20 mouse cellular contexts compared by ENCODE assay signal in the genomic region with DNA sequence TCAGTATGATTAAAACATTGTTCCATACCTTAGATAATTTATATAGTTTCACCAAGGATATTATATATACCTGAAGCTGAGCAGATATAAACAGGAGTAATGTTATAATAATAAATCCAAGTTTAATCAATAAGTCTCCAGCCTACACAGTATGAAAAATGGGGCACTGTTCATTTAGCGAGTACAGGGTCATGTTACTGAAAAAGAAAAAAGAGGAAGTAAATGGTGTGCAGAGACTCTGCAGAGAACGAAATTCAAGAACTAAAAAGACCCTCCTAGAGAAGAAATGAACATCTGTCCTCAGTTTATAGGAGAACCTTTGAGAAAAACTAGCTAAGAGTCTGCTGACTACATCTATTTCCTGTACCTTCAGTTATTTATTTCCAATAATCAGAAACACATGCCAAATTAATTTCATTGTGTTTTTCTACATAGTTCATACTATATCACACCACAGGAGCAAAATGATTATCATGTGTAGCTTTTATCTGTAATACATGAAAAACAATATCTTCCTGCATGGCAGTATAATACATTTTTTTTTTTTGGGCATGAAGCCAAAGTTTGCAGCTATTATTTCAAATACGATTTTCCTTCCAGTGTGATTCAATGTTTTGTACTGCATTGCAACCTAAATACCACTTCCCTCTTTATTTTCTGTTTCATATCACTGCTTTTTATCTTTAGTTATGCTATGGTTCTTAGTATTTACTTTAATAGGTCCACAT.
DNase-seq lines count a peak whose midpoint lies in the region; ATAC-seq lines count a peak whose summit lies in the region.
"Had no signal": no experiment of that assay in that cellular context is flagged by ENCODE, and none has a peak within 500 bp of the region (broad histone marks: within the 10 kb centered on the region; RNA-seq: fewer than 3 reads in every experiment).

No protein-coding gene starts in this region.

- H3K4me2 ChIP-seq in embryonic facial prominence, embryonic 11.5 days (ENCODE audit: low read depth, low read length): no peak overlapping the region
- no peak overlapping the region for H3K4me2 ChIP-seq in limb, embryonic 13.5 days (replicated peaks)
- H3K4me2 ChIP-seq: embryonic facial prominence, embryonic 13.5 days; forebrain, embryonic 13.5 days; heart, embryonic 11.5 days; heart, embryonic 15.5 days; hindbrain, embryonic 13.5 days had no signal

- H3K9ac ChIP-seq in embryonic facial prominence, embryonic 11.5 days (replicated peaks; ENCODE audit: low read length): no peak overlapping the region
- H3K9ac ChIP-seq in limb, embryonic 13.5 days: no peak overlapping the region
- H3K9ac ChIP-seq: embryonic facial prominence, embryonic 13.5 days; forebrain, embryonic 13.5 days; heart, embryonic 15.5 days; hindbrain, embryonic 13.5 days had no signal

- no peaks in the 10 kb centered on the region for H3K4me1 ChIP-seq in embryonic facial prominence, embryonic 11.5 days (ENCODE audit: control insufficient read depth, insufficient read depth, low read length)
- no peaks in the 10 kb centered on the region for H3K4me1 ChIP-seq in embryonic facial prominence, embryonic 10.5 days
- H3K4me1 ChIP-seq in limb, embryonic 13.5 days: no peaks in the 10 kb centered on the region
- H3K4me1 ChIP-seq: embryonic facial prominence, embryonic 13.5 days; forebrain, embryonic 13.5 days; heart, embryonic 15.5 days; hindbrain, embryonic 13.5 days had no signal

- H3K9me3 ChIP-seq in embryonic facial prominence, embryonic 11.5 days (replicated peaks; ENCODE audit: control insufficient read depth, low read length): no peaks in the 10 kb centered on the region
- H3K9me3 ChIP-seq in embryonic facial prominence, embryonic 10.5 days: no peaks in the 10 kb centered on the region
- H3K9me3 ChIP-seq in limb, embryonic 13.5 days: no peaks in the 10 kb centered on the region
- H3K9me3 ChIP-seq: embryonic facial prominence, embryonic 13.5 days; forebrain, embryonic 13.5 days; heart, embryonic 15.5 days; hindbrain, embryonic 13.5 days had no signal

- 38% methylated on average over 3 of the region's 3 CpGs for WGBS in embryonic facial prominence, embryonic 11.5 days
- 54% methylated on average over 3 of the region's 3 CpGs for WGBS in embryonic facial prominence, embryonic 10.5 days
- 31% methylated on average over 3 of the region's 3 CpGs for WGBS in limb, embryonic 13.5 days

- H3K36me3 ChIP-seq in embryonic facial prominence, embryonic 11.5 days (replicated peaks; ENCODE audit: control insufficient read depth, insufficient read depth, low read depth, low read length): no peaks in the 10 kb centered on the region
- H3K36me3 ChIP-seq in embryonic facial prominence, embryonic 10.5 days (replicated peaks): no peaks in the 10 kb centered on the region
- H3K36me3 ChIP-seq in limb, embryonic 13.5 days: no peaks in the 10 kb centered on the region
- H3K36me3 ChIP-seq: embryonic facial prominence, embryonic 13.5 days; heart, embryonic 15.5 days; hindbrain, embryonic 13.5 days had no signal

- H3K27ac ChIP-seq in embryonic facial prominence, embryonic 11.5 days (replicated peaks; ENCODE audit: low read depth, low read length): no peak overlapping the region
- no peak overlapping the region for H3K27ac ChIP-seq in embryonic facial prominence, embryonic 10.5 days (replicated peaks)
- no peak overlapping the region for H3K27ac ChIP-seq in limb, embryonic 13.5 days
- H3K27ac ChIP-seq: embryonic facial prominence, embryonic 13.5 days; forebrain, embryonic 13.5 days; heart, embryonic 15.5 days; hindbrain, embryonic 13.5 days; hindbrain, postnatal 0 days had no signal

- no peak overlapping the region for H3K4me3 ChIP-seq in embryonic facial prominence, embryonic 11.5 days (ENCODE audit: low read depth, low read length)
- no peak overlapping the region for H3K4me3 ChIP-seq in embryonic facial prominence, embryonic 10.5 days
- H3K4me3 ChIP-seq in limb, embryonic 13.5 days: no peak overlapping the region
- H3K4me3 ChIP-seq: embryonic facial prominence, embryonic 13.5 days; forebrain, embryonic 13.5 days; heart, embryonic 15.5 days; hindbrain, embryonic 13.5 days had no signal

- DNase-seq in embryonic facial prominence, embryonic 11.5 days (ENCODE audit: low spot score): peak; percentile 40
- no peak for DNase-seq in embryonic facial prominence, embryonic 10.5 days (ENCODE audit: low spot score)
- DNase-seq in 416B (ENCODE audit: low read depth) (peak; percentile 40), MEL-GATA-1-ER (ENCODE audit: extremely low read depth, low read depth) (peak; percentile 46)
- no peak for DNase-seq in right cerebral cortex, postnatal 36 days (ENCODE audit: low spot score in 2 of 2)
- DNase-seq: adrenal gland, postnatal 14 days; cerebellum, adult 11-12 months; cerebellum, adult 9-10 months; cerebellum, postnatal 36 days; gastrocnemius, postnatal 10 days; heart, adult 18-20 months; heart, postnatal 14 days had no signal

- no peak; the same call in 1 of the 2 replicates for ATAC-seq in embryonic facial prominence, embryonic 11.5 days (replicated peaks; ENCODE audit: insufficient number of reproducible peaks, low FRiP score, low TSS enrichment, low read depth)
- ATAC-seq in limb, embryonic 13.5 days (ENCODE audit: low FRiP score, low read depth): peak; percentile 64; the same call in 1 of the 2 replicates
- ATAC-seq in activated CD4-positive, CD25-positive, alpha-beta regulatory T cell, adult 4 months: no peak
- ATAC-seq: forebrain, embryonic 13.5 days; hindbrain, postnatal 0 days had no signal

- no peaks in the 10 kb centered on the region for H3K27me3 ChIP-seq in embryonic facial prominence, embryonic 11.5 days (ENCODE audit: control insufficient read depth, insufficient read depth, low read length)
- no peaks in the 10 kb centered on the region for H3K27me3 ChIP-seq in embryonic facial prominence, embryonic 10.5 days (replicated peaks; ENCODE audit: low read depth, poor library complexity, severe bottlenecking)
- H3K27me3 ChIP-seq in limb, embryonic 13.5 days: no peaks in the 10 kb centered on the region
- H3K27me3 ChIP-seq: embryonic facial prominence, embryonic 13.5 days; forebrain, embryonic 13.5 days; heart, embryonic 15.5 days; hindbrain, embryonic 13.5 days had no signal

Comparison
In these comparisons a context has a peak if more than half of its experiments do, and no peak if none do; other contexts are left out.
1. DNase-seq: peak in embryonic facial prominence, embryonic 11.5 days (single experiment), 416B (single experiment) and MEL-GATA-1-ER (single experiment); none in embryonic facial prominence, embryonic 10.5 days (single experiment) and right cerebral cortex, postnatal 36 days (0 of 2).